Mouse (Mus musculus) Patski (cell line): ENCODE measurements around the gene Cap2. TPM values are rescaled to one million over a fixed set of nuclear protein-coding genes. Genes with fewer than 3 reads are reported as not detected.
A peak's percentile ranks its signal among the peaks of the same experiment; 100 is the strongest.

Experiments
- ATAC-seq: fragments of 100-300 bp; one replicate; pipeline ENCODE4 v1.8.0; 2021
- CTCF ChIA-PET: fragments of 350-600 bp; sonication (Branson Sonifier 250); formaldehyde crosslinking; loops from one replicate; lab custom pipeline; 2022; ENCODE audit warnings: inconsistent platforms; lab: Charles Lee
- POLR2A ChIA-PET: fragments of 350-600 bp; sonication (Branson Sonifier 250); formaldehyde crosslinking; loops from one replicate; lab custom pipeline; 2022; ENCODE audit warnings: antibody characterized with exemption, inconsistent platforms; lab: Charles Lee
- DNase-seq: peaks from one replicate; pipeline ENCODE4 v3.0.0-alpha.2; 2011; ENCODE audit warnings: low read depth, low spot score
- H3K27me3 ChIP-seq: fragments of 371-371 bp; one replicate; pipeline ENCODE4 v1.5.1; 2021
- CTCF ChIP-seq: fragments of 100-300 bp; IDR thresholded peaks from one replicate; pipeline ENCODE4 v1.5.1; 2021
- in situ Hi-C: fragments of 300-500 bp; cut with MboI; formaldehyde crosslinking; loops from 3 replicates; pipeline ENCODE4 v1.11.1; 2018; ENCODE audit warnings: low pct_unique_long_range_greater_than_20kb, mixed read lengths
- polyA plus RNA-seq: library from polyadenylated mRNA; unstranded; gene quantifications from one replicate; pipeline ENCODE4 v1.2.3, GENCODE M21; 2021

Gene Cap2
- polyA plus RNA-seq, 1 experiment from 2014 or later: not detected

GRCm38 (mm10) chr13:46534969-46535785, 33.5 kb downstream of the Cap2 start:
- no peak for DNase-seq
- H3K27me3 ChIP-seq: peaks cover 11% of the 10 kb centered on the region
- TF ChIP-seq CTCF: no peak
- in situ Hi-C loops: no loop called here
- no peak for ATAC-seq
- CTCF ChIA-PET: no interaction called here
- POLR2A ChIA-PET: interaction anchor here (0.8 kb wide), 1 partner anchor 279 kb away, joined by 5 read pairs; no protein-coding TSS in a partner anchor

DNA sequence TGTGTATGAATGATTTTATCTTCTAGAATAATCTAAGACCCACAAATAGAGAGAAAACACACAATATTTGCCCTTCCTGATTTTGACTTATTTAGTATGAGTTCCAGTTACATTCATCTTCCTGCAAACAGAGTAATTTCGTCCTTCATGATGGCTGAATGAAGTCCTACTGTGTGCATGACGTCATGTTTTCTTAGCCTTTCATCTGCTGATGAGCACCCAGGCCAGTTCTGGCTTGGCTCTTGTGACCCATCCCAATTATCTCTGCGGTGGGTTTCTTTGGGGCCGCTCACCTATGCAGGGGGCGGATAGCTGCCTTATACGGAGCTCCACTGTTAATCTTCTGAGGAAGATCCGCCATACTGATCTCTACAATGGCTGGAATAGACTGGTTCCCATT, 37.6 kb downstream of the Cap2 start:
- H3K27me3 ChIP-seq: no peaks in the 10 kb centered on the region
- ATAC-seq (no peak), DNase-seq (no peak)
- POLR2A ChIA-PET: no interaction called here
- in situ Hi-C loops: no loop called here
- CTCF ChIA-PET: no interaction called here
- TF ChIP-seq CTCF: no peak

- no peak for TF ChIP-seq CTCF
- in situ Hi-C loops: no loop called here
- no peaks in the 10 kb centered on the region for H3K27me3 ChIP-seq
- ATAC-seq (no peak), DNase-seq (no peak)
- POLR2A ChIA-PET: interaction anchor here (0.7 kb wide), 1 partner anchor 81 kb away, joined by 3 read pairs; no protein-coding TSS in a partner anchor
- CTCF ChIA-PET: no interaction called here
Observed at GRCm38 (mm10) chr13:46540943-46541342, 39.3 kb downstream of the Cap2 start.

DNA sequence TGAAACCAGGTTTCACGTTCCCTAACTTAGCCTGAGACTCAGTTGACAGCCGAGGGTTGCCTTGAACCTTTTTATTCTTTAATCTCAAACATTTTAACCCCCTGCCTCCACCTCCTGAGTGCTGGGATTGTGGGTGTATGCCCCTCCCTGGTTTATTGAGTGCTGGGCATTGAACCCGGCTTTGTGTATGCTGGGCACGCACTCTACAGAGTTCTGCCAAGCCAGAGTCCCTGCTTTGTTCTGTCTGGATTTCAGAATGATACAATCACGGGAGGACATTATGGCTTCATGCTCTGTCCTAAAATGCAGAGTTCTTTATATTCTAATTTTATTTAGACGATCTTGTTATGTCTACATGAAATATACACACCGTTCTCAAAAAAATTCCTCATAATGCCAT, 41.1 kb downstream of the Cap2 start:
- POLR2A ChIA-PET: no interaction called here
- in situ Hi-C loops: no loop called here
- DNase-seq (no peak), ATAC-seq (no peak)
- no peak for TF ChIP-seq CTCF
- H3K27me3 ChIP-seq: no peaks in the 10 kb centered on the region
- CTCF ChIA-PET: no interaction called here

- CTCF ChIA-PET: interaction anchor here (1.3 kb wide), 1 partner anchor 11 kb away, joined by 5 read pairs; no protein-coding TSS in a partner anchor
- DNase-seq (no peak), ATAC-seq (no peak)
- POLR2A ChIA-PET: no interaction called here
- in situ Hi-C loops: no loop called here
- no peaks in the 10 kb centered on the region for H3K27me3 ChIP-seq
- no peak for TF ChIP-seq CTCF
Observed at GRCm38 (mm10) chr13:46544608-46545007, 43.0 kb downstream of the Cap2 start.

DNA sequence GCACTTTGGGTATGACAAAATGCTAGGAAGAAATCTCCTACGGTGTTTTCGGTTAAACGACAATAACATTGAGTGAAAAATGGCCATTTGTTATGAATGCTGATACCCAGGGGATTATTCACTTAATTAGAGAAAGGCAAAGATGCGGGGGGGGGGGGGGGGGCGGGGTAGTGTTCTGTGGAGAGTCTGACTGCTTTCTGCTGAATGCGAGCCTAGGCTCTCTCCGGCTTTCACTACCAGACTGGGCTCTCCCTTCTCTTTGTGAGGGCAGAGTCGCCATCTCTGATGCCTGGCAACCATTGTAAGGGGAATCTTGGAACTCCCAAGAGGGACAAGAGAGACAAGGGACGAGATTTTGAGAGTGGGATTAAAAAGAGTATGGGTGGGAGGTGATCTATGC, 43.4 kb downstream of the Cap2 start:
- POLR2A ChIA-PET: interaction anchor here (1.2 kb wide), 1 partner anchor 19 kb away, joined by 4 read pairs; no protein-coding TSS in a partner anchor
- CTCF ChIA-PET: interaction anchor here (1.3 kb wide), 1 partner anchor 12 kb away, joined by 5 read pairs; no protein-coding TSS in a partner anchor
- TF ChIP-seq CTCF: no peak
- DNase-seq (no peak), ATAC-seq (no peak)
- no peaks in the 10 kb centered on the region for H3K27me3 ChIP-seq
- in situ Hi-C loops: no loop called here

GRCm38 (mm10) chr13:46546846-46547245, 45.2 kb downstream of the Cap2 start:
- no peak for DNase-seq

DNA sequence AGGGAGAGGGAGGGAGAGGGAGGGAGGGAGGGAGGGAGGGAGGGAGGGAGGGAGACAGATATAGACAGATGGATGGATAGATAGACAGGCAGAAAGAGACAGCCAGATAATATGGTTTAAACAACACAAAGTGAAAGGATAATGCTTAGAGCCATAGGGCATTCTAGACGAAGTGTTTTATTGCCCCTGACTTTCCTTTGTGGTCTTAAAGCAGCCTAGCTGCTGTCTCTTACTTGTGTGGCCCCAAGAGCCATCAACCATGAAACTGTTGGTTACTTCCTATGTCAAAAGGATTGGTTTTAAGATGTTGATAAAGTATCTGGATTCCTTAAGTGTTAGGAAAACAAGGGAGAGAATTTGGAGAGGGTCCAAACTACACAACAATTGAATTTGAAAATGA, 45.6 kb downstream of the Cap2 start:
- in situ Hi-C loops: no loop called here
- no peak for TF ChIP-seq CTCF
- CTCF ChIA-PET: no interaction called here
- H3K27me3 ChIP-seq: no peaks in the 10 kb centered on the region
- peak; percentile 17 for DNase-seq
- POLR2A ChIA-PET: no interaction called here
- ATAC-seq: no peak

More at GRCm38 (mm10) chr13:46546846-46547245, 45.2 kb downstream of the Cap2 start:
- in situ Hi-C loops: no loop called here
- H3K27me3 ChIP-seq: no peaks in the 10 kb centered on the region
- ChIA-PET CTCF (no interaction called here), POLR2A (no interaction called here)
- TF ChIP-seq CTCF: no peak
- ATAC-seq: no peak

GRCm38 (mm10) chr13:46548132-46548531, 46.5 kb downstream of the Cap2 start:
- no peak for DNase-seq
- no peaks in the 10 kb centered on the region for H3K27me3 ChIP-seq
- no peak for TF ChIP-seq CTCF
- in situ Hi-C loops: no loop called here
- ATAC-seq: no peak
- POLR2A ChIA-PET: no interaction called here
- CTCF ChIA-PET: no interaction called here

- CTCF ChIA-PET: no interaction called here
- TF ChIP-seq CTCF: no peak
- in situ Hi-C loops: no loop called here
- DNase-seq (no peak), ATAC-seq (no peak)
- POLR2A ChIA-PET: no interaction called here
- no peaks in the 10 kb centered on the region for H3K27me3 ChIP-seq
Observed at GRCm38 (mm10) chr13:46548600-46549179, 47.0 kb downstream of the Cap2 start.

DNA sequence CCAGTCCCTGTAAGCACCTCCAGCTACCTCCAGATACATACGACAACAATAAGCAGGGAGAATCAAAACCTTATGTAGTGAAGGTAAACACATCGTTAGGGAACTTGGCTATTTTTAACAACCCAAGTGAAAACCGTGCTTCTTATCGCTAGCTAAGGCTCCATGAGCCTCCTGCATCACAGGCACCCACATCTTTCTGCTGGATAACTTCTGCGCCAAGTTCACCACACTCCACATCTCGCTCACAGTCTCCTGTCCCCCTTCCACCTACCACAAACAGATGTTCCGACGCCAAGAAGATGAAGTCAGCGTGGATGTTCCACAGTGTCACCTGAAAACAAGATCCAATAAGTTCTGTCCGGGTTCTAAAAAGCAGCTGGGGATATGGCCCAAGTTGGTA, 49.0 kb downstream of the Cap2 start:
- ChIA-PET CTCF (no interaction called here), POLR2A (interaction anchor here (1.1 kb wide), 1 partner anchor 14 kb away, joined by 3 read pairs; no protein-coding TSS in a partner anchor)
- in situ Hi-C loops: no loop called here
- no peak for TF ChIP-seq CTCF
- no peaks in the 10 kb centered on the region for H3K27me3 ChIP-seq
- ATAC-seq (no peak), DNase-seq (no peak)
